Mouse (Mus musculus) forebrain, embryonic 16.5 days (tissue): ENCODE measurements at regions not wholly inside any gene's neighbourhood (a gene's known extent, or its start where the extent isn't known, plus 50 kb on each side); places are given as distances from the start of the nearest gene placed in this dataset.

Experiments
- ATAC-seq: fragments of 200-750 bp; cut with Nextera tagmentation; 2 replicates; pipeline ENCODE4 v1.8.0; 2017; ENCODE audit warnings: mild to moderate bottlenecking, moderate library complexity
- H3K27ac ChIP-seq: fragments of 300-500 bp; sonication (generic); 2 replicates; pipeline ENCODE4 v1.5.1; 2014; ENCODE audit warnings: low read length, control low read depth
- H3K27me3 ChIP-seq: fragments of 300-500 bp; sonication (generic); replicated peaks from 2 replicates; pipeline ENCODE4 v1.6.1; 2014; ENCODE audit warnings: low read length; ENCODE audit not compliant: control insufficient read depth, insufficient read depth
- H3K36me3 ChIP-seq: fragments of 300-500 bp; sonication (generic); 2 replicates; pipeline ENCODE4 v1.6.1; 2014; ENCODE audit not compliant: control insufficient read depth, insufficient read depth
- H3K4me1 ChIP-seq: fragments of 300-500 bp; sonication (generic); replicated peaks from 2 replicates; pipeline ENCODE4 v1.6.1; 2014; ENCODE audit warnings: low read length; ENCODE audit not compliant: control insufficient read depth, insufficient read depth
- H3K4me2 ChIP-seq: fragments of 300-500 bp; sonication (generic); 2 replicates; pipeline ENCODE4 v1.6.1; 2014; ENCODE audit warnings: mild to moderate bottlenecking, low read length, control low read depth
- H3K4me3 ChIP-seq: fragments of 300-500 bp; sonication (generic); replicated peaks from 2 replicates; pipeline ENCODE4 v1.5.1; 2014; ENCODE audit warnings: mild to moderate bottlenecking, low read length, control low read depth
- H3K9ac ChIP-seq: fragments of 300-500 bp; sonication (generic); replicated peaks from 2 replicates; pipeline ENCODE4 v1.6.1; 2014; ENCODE audit warnings: low read depth, low read length, control low read depth
- H3K9me3 ChIP-seq: fragments of 300-500 bp; sonication (generic); 2 replicates; pipeline ENCODE4 v1.6.1; 2016; ENCODE audit warnings: low read length; ENCODE audit not compliant: control insufficient read depth
- WGBS: fragments of 180-500 bp; shearing (Covaris S2); extraction: QIAGEN DNeasy Blood & Tissue Kit; methylation state at CpG from one replicate; pipeline ENCODE4 v1.1.7; 2014; 5-methylcytosine and 5-hydroxymethylcytosine counted together

DNA sequence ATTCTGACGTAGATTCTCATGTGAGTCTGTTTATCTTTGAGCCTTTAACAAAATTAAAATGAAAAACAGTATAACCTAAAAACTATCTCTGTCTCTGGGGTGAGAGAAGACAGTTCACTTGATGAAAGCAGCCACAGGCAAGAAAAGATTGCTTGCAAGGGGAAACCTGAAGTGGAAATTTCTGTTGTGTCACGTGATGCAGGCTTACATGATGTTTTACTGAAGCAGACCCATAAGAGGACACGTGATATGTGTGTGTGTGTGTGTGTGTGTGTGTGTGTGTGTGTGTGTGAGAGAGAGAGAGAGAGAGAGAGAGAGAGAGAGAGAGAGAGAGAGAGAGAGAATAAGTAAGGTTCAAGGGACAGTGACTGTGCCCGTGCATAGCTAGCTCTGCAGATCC lies 63.7 kb upstream of the Fam204a start:
- no peak overlapping the region for H3K9ac ChIP-seq
- 88% methylated on average over 4 of the region's 4 CpGs for WGBS
- no peak for ATAC-seq
- H3K4me3 ChIP-seq, result no peak overlapping the region
- no peaks in the 10 kb centered on the region for H3K36me3 ChIP-seq
- H3K27ac ChIP-seq, result no peak overlapping the region
- no peak overlapping the region for H3K4me2 ChIP-seq
- no peaks in the 10 kb centered on the region for H3K27me3 ChIP-seq
- no peaks in the 10 kb centered on the region for H3K9me3 ChIP-seq
- H3K4me1 ChIP-seq, result peaks cover 6% of the 10 kb centered on the region; the same call in 1 of the 2 replicates

DNA sequence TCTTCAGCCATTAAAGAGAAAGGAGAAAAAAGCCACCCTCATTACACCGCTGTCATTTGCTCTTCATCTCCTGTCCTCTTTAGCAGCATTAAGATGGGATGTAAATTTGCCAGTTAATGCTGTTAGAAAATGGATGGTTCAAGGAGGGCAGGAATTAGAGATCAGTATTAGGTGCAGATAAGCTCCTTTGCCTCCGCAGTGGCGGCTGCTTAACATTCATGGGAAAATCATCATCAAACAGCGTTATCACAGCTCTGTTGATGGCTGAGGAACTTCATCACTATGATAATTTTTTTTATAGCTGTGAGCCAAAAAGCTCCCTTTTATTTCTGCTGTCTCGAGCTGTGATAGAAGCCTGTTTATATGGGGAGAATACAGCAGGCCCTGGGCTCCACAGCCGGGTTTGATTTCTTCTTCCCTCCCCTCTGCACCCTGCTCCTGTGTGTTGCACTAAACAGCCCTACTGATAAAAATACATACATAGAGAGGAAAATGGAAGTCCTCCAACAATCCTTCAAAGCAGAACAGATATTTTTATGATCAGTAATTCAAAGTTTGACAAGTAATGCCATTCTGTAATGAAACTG lies 60.4 kb upstream of the Fam204a start:
- Histone ChIP-seq H3K4me2 (no peak overlapping the region), H3K36me3 (no peaks in the 10 kb centered on the region), H3K4me1 (0 out of 2 replicates have a peak, but pooled peaks cover 3% of the 10 kb centered on the region), H3K9me3 (no peaks in the 10 kb centered on the region), H3K4me3 (no peak overlapping the region), H3K9ac (no peak overlapping the region), H3K27me3 (no peaks in the 10 kb centered on the region), H3K27ac (peak overlapping the region; percentile 36; the same call in 1 of the 2 replicates)
- 27% methylated on average over 6 of the region's 6 CpGs for WGBS
- ATAC-seq, result peak; percentile 52; the same call in 1 of the 2 replicates

GRCm38 (mm10) chr19:60284901-60285300 lies 58.4 kb upstream of the Fam204a start:
- WGBS, result 84% methylated on average over 4 of the region's 4 CpGs
- no peak for ATAC-seq

More at GRCm38 (mm10) chr19:60284901-60285300, 58.4 kb upstream of the Fam204a start:
- no peak overlapping the region for H3K9ac ChIP-seq
- no peak overlapping the region for H3K27ac ChIP-seq
- H3K27me3 ChIP-seq, result no peaks in the 10 kb centered on the region
- H3K4me2 ChIP-seq, result no peak overlapping the region
- 0 out of 2 replicates have a peak, but pooled peaks cover 3% of the 10 kb centered on the region for H3K4me1 ChIP-seq
- H3K4me3 ChIP-seq, result no peak overlapping the region
- no peaks in the 10 kb centered on the region for H3K36me3 ChIP-seq
- no peaks in the 10 kb centered on the region for H3K9me3 ChIP-seq
